Mouse (Mus musculus): Measurements from ENCODE around the gene Il11ra1. TPM values are rescaled to one million over a fixed set of nuclear protein-coding genes. Genes with fewer than 3 reads are reported as not detected.
A peak's percentile ranks its signal among the peaks of the same experiment; 100 is the strongest.
"Not testable (repeated sequence)": the region's sequence is repeated elsewhere in the genome, so short reads cannot be mapped to it uniquely, and the experiment has no call there.

Il11ra1 gene
- polyA plus RNA-seq, 2 experiments = 247 to 384 TPM

DNA sequence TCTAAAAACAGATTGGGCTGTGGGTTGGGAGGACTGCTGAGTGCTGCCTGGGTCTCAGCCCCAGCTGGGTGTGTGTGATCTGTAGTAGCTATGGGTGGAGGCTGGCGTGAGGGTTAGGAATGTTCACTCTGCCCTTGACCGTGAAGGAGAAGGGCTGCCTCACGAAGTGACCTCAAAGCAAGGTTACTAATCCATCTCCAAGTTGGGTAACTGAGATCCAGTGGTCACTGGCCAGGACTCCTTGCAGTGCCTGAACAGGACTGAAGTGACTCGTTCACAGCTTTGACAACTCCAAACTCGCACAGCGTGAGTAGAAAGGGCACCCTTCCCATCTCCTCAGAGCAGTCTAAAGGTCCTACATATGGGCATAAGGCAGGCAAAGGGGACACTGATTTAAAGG lies 20.9 kb upstream of the Il11ra1 start:
- no peak for TF ChIP-seq POLR2A (IDR thresholded peaks at IDR 0.05; ENCODE audit: borderline replicate concordance, extremely low read depth, insufficient read depth, insufficient read length)
- DNase-seq (ENCODE audit: low spot score) (no peak), ATAC-seq (ENCODE audit: low FRiP score, low read depth) (no peak)
- H3K4me2 ChIP-seq (replicated peaks; ENCODE audit: low read depth, low read length, severe bottlenecking) = no peak overlapping the region
- no peak overlapping the region for H3K9ac ChIP-seq (ENCODE audit: low read depth, low read length, severe bottlenecking)
- peaks cover 39% of the 10 kb centered on the region for H3K27me3 ChIP-seq (ENCODE audit: control insufficient read depth, insufficient read depth, low read length)
- H3K27ac ChIP-seq (replicated peaks; ENCODE audit: low read depth, low read length) = no peak overlapping the region
- H3K9me3 ChIP-seq (ENCODE audit: control insufficient read depth, low read length) = no peaks in the 10 kb centered on the region
- no peaks in the 10 kb centered on the region for H3K36me3 ChIP-seq (ENCODE audit: control insufficient read depth, insufficient read depth, low read length)
- peaks cover 9% of the 10 kb centered on the region; the same call in 1 of the 2 replicates for H3K4me1 ChIP-seq (ENCODE audit: control insufficient read depth, insufficient read depth, low read length)
- WGBS = 75% methylated on average over 6 of the region's 6 CpGs
- no peak overlapping the region for H3K4me3 ChIP-seq (replicated peaks; ENCODE audit: low read length)

DNA sequence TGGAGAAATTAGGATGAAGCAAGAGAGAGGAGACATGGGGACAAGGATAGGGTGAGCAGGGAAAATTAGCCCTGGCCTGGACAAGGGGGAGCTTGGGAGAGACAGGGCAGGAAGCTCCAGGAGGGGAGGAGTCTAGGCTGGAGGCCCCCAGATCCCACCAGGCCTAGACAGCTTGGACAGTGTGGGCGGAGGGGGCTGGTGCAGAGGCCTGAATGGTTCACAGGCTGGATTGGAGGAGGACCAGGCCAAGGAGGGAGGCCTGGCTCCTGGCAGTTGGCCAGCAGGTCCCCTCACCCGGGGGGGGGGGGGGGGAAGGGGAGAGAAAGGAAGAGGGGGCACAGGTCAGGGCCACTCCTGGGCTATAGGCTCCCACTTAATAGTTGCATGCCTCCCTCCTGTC lies 20.5 kb upstream of the Il11ra1 start:
- no peak for ATAC-seq (ENCODE audit: low FRiP score, low read depth)
- Histone ChIP-seq H3K4me1 (ENCODE audit: control insufficient read depth, insufficient read depth, low read length) (peaks cover 9% of the 10 kb centered on the region; the same call in 1 of the 2 replicates), H3K9me3 (ENCODE audit: control insufficient read depth, low read length) (no peaks in the 10 kb centered on the region), H3K27ac (replicated peaks; ENCODE audit: low read depth, low read length) (no peak overlapping the region), H3K9ac (ENCODE audit: low read depth, low read length, severe bottlenecking) (no peak overlapping the region), H3K4me2 (replicated peaks; ENCODE audit: low read depth, low read length, severe bottlenecking) (no peak overlapping the region), H3K36me3 (ENCODE audit: control insufficient read depth, insufficient read depth, low read length) (no peaks in the 10 kb centered on the region), H3K4me3 (replicated peaks; ENCODE audit: low read length) (no peak overlapping the region), H3K27me3 (ENCODE audit: control insufficient read depth, insufficient read depth, low read length) (peaks cover 35% of the 10 kb centered on the region)
- no peak for DNase-seq (ENCODE audit: low spot score)
- TF ChIP-seq POLR2A (IDR thresholded peaks at IDR 0.05; ENCODE audit: borderline replicate concordance, extremely low read depth, insufficient read depth, insufficient read length) = no peak
- WGBS = 83% methylated on average over 1 of the region's 2 CpGs

DNA sequence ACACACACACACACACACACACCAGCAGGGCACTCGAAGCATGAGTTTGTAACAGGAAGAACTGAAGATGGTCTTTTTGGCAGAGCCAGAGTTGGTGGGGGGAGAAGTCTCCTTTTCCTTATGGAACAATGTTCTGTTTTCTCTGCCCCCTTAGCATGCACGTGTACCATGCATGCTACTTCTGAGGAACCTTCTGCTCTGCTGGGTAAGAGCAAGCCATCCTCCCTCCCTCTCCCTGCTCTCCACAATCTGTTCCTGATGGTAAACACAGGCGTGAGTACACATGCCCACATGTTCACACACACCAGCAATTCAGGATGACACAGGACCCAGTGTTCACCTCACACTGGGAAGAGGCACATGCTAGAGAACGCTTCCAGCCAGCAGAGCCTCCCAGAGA lies 18.6 kb upstream of the Il11ra1 start:
- Histone ChIP-seq H3K4me1 (ENCODE audit: control insufficient read depth, insufficient read depth, low read length) (peaks cover 9% of the 10 kb centered on the region; the same call in 1 of the 2 replicates), H3K4me3 (replicated peaks; ENCODE audit: low read length) (no peak overlapping the region), H3K9me3 (ENCODE audit: control insufficient read depth, low read length) (no peaks in the 10 kb centered on the region), H3K4me2 (replicated peaks; ENCODE audit: low read depth, low read length, severe bottlenecking) (no peak overlapping the region), H3K27me3 (ENCODE audit: control insufficient read depth, insufficient read depth, low read length) (peaks cover 21% of the 10 kb centered on the region; the same call in 1 of the 2 replicates), H3K27ac (replicated peaks; ENCODE audit: low read depth, low read length) (no peak overlapping the region), H3K36me3 (ENCODE audit: control insufficient read depth, insufficient read depth, low read length) (no peaks in the 10 kb centered on the region), H3K9ac (ENCODE audit: low read depth, low read length, severe bottlenecking) (no peak overlapping the region)
- TF ChIP-seq POLR2A (IDR thresholded peaks at IDR 0.05; ENCODE audit: borderline replicate concordance, extremely low read depth, insufficient read depth, insufficient read length) = no peak
- WGBS = 52% methylated on average over 4 of the region's 4 CpGs
- ATAC-seq (ENCODE audit: low FRiP score, low read depth) (no peak), DNase-seq (ENCODE audit: low spot score) (no peak)

DNA sequence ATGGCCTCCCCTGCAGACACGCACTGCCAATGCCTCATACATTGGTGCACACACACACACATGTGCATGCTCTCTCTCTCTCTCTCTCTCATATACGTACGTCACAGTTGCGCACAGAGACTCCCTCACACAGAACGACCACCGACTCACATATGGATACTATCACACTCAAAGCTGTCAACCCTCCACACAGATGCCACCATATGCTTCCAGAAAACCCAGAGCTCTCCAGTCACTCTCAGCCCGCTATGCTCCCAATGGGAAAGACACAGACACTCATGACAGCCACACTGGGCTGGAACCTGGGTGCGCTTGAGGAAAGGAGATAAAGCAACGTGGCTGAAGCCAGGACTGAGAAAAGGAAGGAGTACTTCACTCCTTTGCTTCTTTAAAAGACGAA lies 17.8 kb upstream of the Il11ra1 start:
- ATAC-seq (ENCODE audit: low FRiP score, low read depth) (no peak), DNase-seq (ENCODE audit: low spot score) (no peak)
- Histone ChIP-seq H3K4me3 (replicated peaks; ENCODE audit: low read length) (no peak overlapping the region), H3K27ac (replicated peaks; ENCODE audit: low read depth, low read length) (no peak overlapping the region), H3K9ac (ENCODE audit: low read depth, low read length, severe bottlenecking) (no peak overlapping the region), H3K36me3 (ENCODE audit: control insufficient read depth, insufficient read depth, low read length) (no peaks in the 10 kb centered on the region), H3K4me2 (replicated peaks; ENCODE audit: low read depth, low read length, severe bottlenecking) (no peak overlapping the region), H3K27me3 (ENCODE audit: control insufficient read depth, insufficient read depth, low read length) (peaks cover 14% of the 10 kb centered on the region; the same call in 1 of the 2 replicates), H3K4me1 (ENCODE audit: control insufficient read depth, insufficient read depth, low read length) (peaks cover 9% of the 10 kb centered on the region; the same call in 1 of the 2 replicates), H3K9me3 (ENCODE audit: control insufficient read depth, low read length) (no peaks in the 10 kb centered on the region)
- TF ChIP-seq POLR2A (IDR thresholded peaks at IDR 0.05; ENCODE audit: borderline replicate concordance, extremely low read depth, insufficient read depth, insufficient read length) = no peak
- WGBS = 61% methylated on average over 10 of the region's 10 CpGs

DNA sequence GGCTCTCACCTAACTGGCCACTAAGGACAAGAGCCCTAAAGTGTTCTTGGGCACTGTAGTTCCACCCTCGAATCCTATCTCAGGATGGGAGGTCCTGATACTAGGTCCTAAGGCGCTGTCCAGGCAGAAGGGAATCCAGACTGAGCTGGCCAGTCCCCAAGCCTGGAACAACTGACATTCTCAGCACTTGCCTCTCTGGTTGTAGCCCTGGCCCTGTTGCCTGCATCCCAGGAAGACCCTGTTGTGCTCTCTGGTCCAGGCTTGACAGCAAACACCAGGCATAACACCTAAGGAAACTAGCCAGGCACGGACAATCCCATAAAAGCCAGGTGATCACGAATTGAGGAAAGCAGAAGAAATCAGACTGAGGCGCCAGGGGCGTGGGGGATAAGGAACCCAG lies 17.0 kb upstream of the Il11ra1 start:
- no peak overlapping the region for H3K4me3 ChIP-seq (replicated peaks; ENCODE audit: low read length)
- H3K36me3 ChIP-seq (ENCODE audit: control insufficient read depth, insufficient read depth, low read length) = no peaks in the 10 kb centered on the region
- H3K9me3 ChIP-seq (ENCODE audit: control insufficient read depth, low read length) = no peaks in the 10 kb centered on the region
- H3K27ac ChIP-seq (replicated peaks; ENCODE audit: low read depth, low read length) = no peak overlapping the region
- H3K4me1 ChIP-seq (ENCODE audit: control insufficient read depth, insufficient read depth, low read length) = peaks cover 3% of the 10 kb centered on the region; the same call in 1 of the 2 replicates
- 0 out of 2 replicates have a peak overlapping the region, but pooled peaks have one; percentile 5 for H3K4me2 ChIP-seq (replicated peaks; ENCODE audit: low read depth, low read length, severe bottlenecking)
- H3K9ac ChIP-seq (ENCODE audit: low read depth, low read length, severe bottlenecking) = no peak overlapping the region
- DNase-seq (ENCODE audit: low spot score) = no peak
- 20% methylated on average over 6 of the region's 6 CpGs for WGBS
- peaks cover 14% of the 10 kb centered on the region; the same call in 1 of the 2 replicates for H3K27me3 ChIP-seq (ENCODE audit: control insufficient read depth, insufficient read depth, low read length)
- no peak for TF ChIP-seq POLR2A (IDR thresholded peaks at IDR 0.05; ENCODE audit: borderline replicate concordance, extremely low read depth, insufficient read depth, insufficient read length)
- ATAC-seq (ENCODE audit: low FRiP score, low read depth) = no peak

DNA sequence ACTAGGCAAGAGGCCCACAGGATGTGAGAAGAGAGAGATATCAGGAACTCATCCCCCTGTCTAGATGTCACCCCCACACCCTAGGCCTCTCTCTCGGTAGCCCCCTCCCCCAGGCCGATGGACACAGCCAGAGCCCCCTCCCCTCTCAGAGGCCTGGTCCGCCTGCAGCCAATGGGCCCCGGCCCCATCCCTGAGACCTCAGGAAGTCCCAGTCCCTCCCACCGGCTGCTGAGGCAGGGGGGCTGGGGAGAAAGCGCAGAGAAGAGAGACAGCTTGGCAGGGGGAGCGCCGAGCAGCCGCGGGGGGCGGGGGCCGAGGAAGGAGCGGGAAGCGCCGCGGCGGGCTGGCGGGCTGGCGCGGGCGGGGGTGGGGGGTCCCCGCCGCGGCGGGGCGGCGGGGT lies 16.5 kb upstream of the Il11ra1 start:
- H3K4me3 ChIP-seq (replicated peaks; ENCODE audit: low read length) = peak overlapping the region; percentile 18; the same call in 1 of the 2 replicates
- not testable (repeated sequence) for DNase-seq (ENCODE audit: low spot score); H3K4me1 ChIP-seq (ENCODE audit: control insufficient read depth, insufficient read depth, low read length); H3K9me3 ChIP-seq (ENCODE audit: control insufficient read depth, low read length); H3K27ac ChIP-seq (replicated peaks; ENCODE audit: low read depth, low read length); H3K9ac ChIP-seq (ENCODE audit: low read depth, low read length, severe bottlenecking); H3K36me3 ChIP-seq (ENCODE audit: control insufficient read depth, insufficient read depth, low read length)
- 0% methylated on average over 1 of the region's 27 CpGs for WGBS
- ATAC-seq (ENCODE audit: low FRiP score, low read depth) = peak; percentile 54; the same call in 1 of the 2 replicates
- peaks cover 14% of the 10 kb centered on the region; the same call in 1 of the 2 replicates for H3K27me3 ChIP-seq (ENCODE audit: control insufficient read depth, insufficient read depth, low read length)
- H3K4me2 ChIP-seq (replicated peaks; ENCODE audit: low read depth, low read length, severe bottlenecking) = peak overlapping the region; percentile 32; the same call in 1 of the 2 replicates

DNA sequence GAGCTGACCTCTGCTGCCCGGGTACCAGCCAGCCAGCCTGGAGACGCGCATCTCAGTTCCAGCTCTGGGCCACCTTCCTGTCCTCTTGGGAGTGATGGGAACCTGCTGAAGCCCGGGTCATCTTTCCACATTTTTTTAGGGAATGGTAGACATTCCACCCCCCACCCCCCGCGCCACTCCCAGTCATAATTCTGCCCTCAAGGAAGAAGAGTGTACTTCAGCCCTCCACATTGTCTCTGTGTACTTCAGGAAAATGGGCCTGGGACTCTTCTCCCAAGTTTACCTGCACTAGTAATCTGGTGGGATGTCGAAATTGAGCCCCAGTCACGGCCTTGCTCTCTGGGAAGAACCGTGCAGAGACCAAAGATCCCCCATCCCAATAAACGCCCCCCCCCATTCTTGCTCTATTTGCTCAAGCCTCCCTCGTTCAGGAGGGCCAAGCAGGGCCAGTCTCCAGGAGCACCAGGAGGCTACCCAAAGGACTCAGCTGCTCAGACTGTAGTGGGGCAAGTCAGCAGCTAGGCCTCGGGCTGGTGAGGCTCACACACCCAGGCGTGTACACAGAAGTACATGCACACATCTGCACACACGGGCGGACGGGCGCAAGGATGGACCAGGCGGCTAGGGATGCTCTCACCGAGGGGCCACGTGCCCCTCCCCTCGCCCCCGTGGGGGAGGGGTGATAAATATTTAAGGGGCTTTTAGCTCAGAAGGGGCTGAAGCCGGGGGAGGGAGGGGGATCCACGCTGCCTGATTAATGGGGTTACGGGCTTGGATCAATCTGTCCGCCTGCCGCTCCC lies 15.5 kb upstream of the Il11ra1 start:
- not testable (repeated sequence) for H3K9me3 ChIP-seq (ENCODE audit: control insufficient read depth, low read length); H3K36me3 ChIP-seq (ENCODE audit: control insufficient read depth, insufficient read depth, low read length); H3K27ac ChIP-seq (replicated peaks; ENCODE audit: low read depth, low read length); H3K4me1 ChIP-seq (ENCODE audit: control insufficient read depth, insufficient read depth, low read length); H3K9ac ChIP-seq (ENCODE audit: low read depth, low read length, severe bottlenecking); DNase-seq (ENCODE audit: low spot score); ATAC-seq (ENCODE audit: low FRiP score, low read depth)
- peak overlapping the region; percentile 30; the same call in 1 of the 2 replicates for H3K4me2 ChIP-seq (replicated peaks; ENCODE audit: low read depth, low read length, severe bottlenecking)
- whole genome bisulfite sequencing = 5% methylated on average over 21 of the region's 27 CpGs
- H3K4me3 ChIP-seq (replicated peaks; ENCODE audit: low read length) = peak overlapping the region; percentile 18; the same call in 1 of the 2 replicates
- peaks cover 13% of the 10 kb centered on the region; the same call in 1 of the 2 replicates for H3K27me3 ChIP-seq (ENCODE audit: control insufficient read depth, insufficient read depth, low read length)

Data from limb, embryonic 14.5 days (tissue).